14 mouse cellular contexts compared by ENCODE assay signal in the genomic region with DNA sequence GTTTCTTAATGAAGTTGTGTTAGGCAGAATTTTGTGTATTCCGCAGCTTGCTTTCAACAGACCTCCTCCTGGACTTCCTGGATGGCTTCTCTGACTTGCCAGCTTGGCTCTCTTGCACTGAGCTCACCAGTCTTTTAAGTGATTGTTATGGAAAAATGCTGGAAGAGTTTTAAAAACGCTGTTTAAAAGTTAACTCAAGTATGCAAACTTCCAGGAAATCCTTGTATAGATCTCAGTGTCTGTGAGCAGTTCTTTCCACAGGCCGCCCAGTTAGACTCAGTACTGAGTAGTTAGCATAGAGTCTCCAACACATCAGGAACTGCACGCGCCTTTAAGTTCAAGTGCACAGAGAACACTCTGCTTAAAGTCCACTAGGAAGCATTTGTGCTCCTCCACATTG.
"Had no signal": no experiment of that assay in that cellular context is flagged by ENCODE, and none has a peak within 500 bp of the region (broad histone marks: within the 10 kb centered on the region; RNA-seq: fewer than 3 reads in every experiment).

No protein-coding gene starts in this region.

- ATAC-seq: liver, postnatal 0 days had no signal

- H3K9ac ChIP-seq: liver, embryonic 14.5 days; liver, postnatal 0 days; lung, embryonic 15.5 days had no signal

- H3K4me2 ChIP-seq: lung, embryonic 15.5 days; midbrain, embryonic 11.5 days had no signal

- H3K36me3 ChIP-seq: lung, embryonic 15.5 days had no signal

- H3K9me3 ChIP-seq: lung, embryonic 15.5 days had no signal

- H3K4me1 ChIP-seq: lung, embryonic 15.5 days had no signal

- H3K27me3 ChIP-seq: lung, embryonic 15.5 days had no signal

- DNase-seq: layer of hippocampus, adult 9-11 months; liver, postnatal 0 days; lung, postnatal 14 days; lung, postnatal 4 days; midbrain, embryonic 14.5 days; right cerebral cortex, postnatal 4 days; thymus, adult 2 months; thymus, postnatal 14 days; thymus, postnatal 4 days had no signal

- H3K4me3 ChIP-seq: layer of hippocampus, adult 2 months; lung, embryonic 15.5 days had no signal

- H3K27ac ChIP-seq: layer of hippocampus, adult 2 months; liver, embryonic 14.5 days; lung, embryonic 15.5 days; stomach, postnatal 0 days had no signal
